Mouse (Mus musculus) myocyte (in vitro differentiated cells): ENCODE results near the gene Gm21915.

Experiments used
- CEBPB ChIP-seq: IDR thresholded peaks from 2 replicates; pipeline ENCODE4 v1.6.1; 2011; ENCODE audit warnings: mild to moderate bottlenecking, moderate library complexity; ENCODE audit not compliant: poor library complexity, insufficient read depth, severe bottlenecking
- E2F4 ChIP-seq: IDR thresholded peaks from one replicate; pipeline ENCODE4 v1.6.1; 2011; ENCODE audit warnings: mild to moderate bottlenecking, control low read depth, moderate library complexity; ENCODE audit not compliant: insufficient read depth
- MAX ChIP-seq: IDR thresholded peaks from one replicate; pipeline ENCODE4 v1.6.1; 2011; ENCODE audit warnings: low read depth, mild to moderate bottlenecking, control low read depth
- MYOG ChIP-seq, 3 experiments: IDR thresholded peaks; one replicate each; pipeline ENCODE4 v1.6.1; 2011; ENCODE audit warnings: control low read depth in 2 of 3, low read depth in 2 of 3, mild to moderate bottlenecking in 2 of 3; ENCODE audit not compliant: insufficient read length in 2 of 3, control insufficient read depth in 1 of 3, insufficient read depth in 1 of 3
- POLR2A ChIP-seq: IDR thresholded peaks from one replicate; pipeline ENCODE4 v1.6.1; 2011; ENCODE audit warnings: low read depth, mild to moderate bottlenecking, control low read depth, moderate library complexity; ENCODE audit not compliant: insufficient read length
- POLR2AphosphoS2 ChIP-seq: IDR thresholded peaks from one replicate; pipeline ENCODE4 v1.6.1; 2011; ENCODE audit warnings: low read depth, control low read depth; ENCODE audit not compliant: insufficient read length
- REST ChIP-seq: IDR thresholded peaks from one replicate; pipeline ENCODE4 v1.6.1; 2011; ENCODE audit warnings: mild to moderate bottlenecking, control low read depth, moderate library complexity; ENCODE audit not compliant: insufficient read depth, insufficient read length
- SRF ChIP-seq: IDR thresholded peaks from one replicate; pipeline ENCODE4 v1.6.1; 2011; ENCODE audit warnings: low read depth; ENCODE audit not compliant: control insufficient read depth, insufficient read length
- TCF12 ChIP-seq: IDR thresholded peaks from one replicate; pipeline ENCODE4 v1.6.1; 2011; ENCODE audit warnings: mild to moderate bottlenecking, control low read depth; ENCODE audit not compliant: poor library complexity, insufficient read depth, severe bottlenecking
- TCF3 ChIP-seq: IDR thresholded peaks from one replicate; pipeline ENCODE4 v1.6.1; 2011; ENCODE audit warnings: low read depth, control low read depth; ENCODE audit not compliant: insufficient read length
- USF1 ChIP-seq: IDR thresholded peaks from one replicate; pipeline ENCODE4 v1.6.1; 2011; ENCODE audit warnings: low read depth, mild to moderate bottlenecking, control low read depth, moderate library complexity

- TF ChIP-seq SRF = no peak
- TF ChIP-seq POLR2A = no peak
- TF ChIP-seq POLR2AphosphoS2 = no peak
- TF ChIP-seq E2F4 = no peak
- no peak for TF ChIP-seq REST
- no peak for TF ChIP-seq TCF12
- no peak for TF ChIP-seq USF1
- TF ChIP-seq CEBPB = no peak
- no peak for TF ChIP-seq MAX
- TF ChIP-seq MYOG (IDR thresholded peaks at IDR 0.05; ENCODE audit: control insufficient read depth in 1 of 3, insufficient read depth in 1 of 3, insufficient read length in 2 of 3, low read depth in 2 of 3) = no peak
- TF ChIP-seq TCF3 = no peak
These were observed 1.0 kb downstream of the Gm21915 start for GRCm38 (mm10) chr9:40671323-40671930.
